Mouse (Mus musculus) gastrocnemius, postnatal 14 days (tissue): ENCODE results near the gene Klf4. TPM values are rescaled to one million over a fixed set of nuclear protein-coding genes. Genes with fewer than 3 reads are reported as not detected.

Experiments
- total RNA-seq, 2 experiments: library from RNA; stranded (reverse); gene quantifications; 2 replicates each; pipeline ENCODE4 v1.2.3; 2021

Klf4 gene
- total RNA-seq, 2 experiments from 2014 or later: 14.0 to 17.3 TPM

Other genes starting within 250 kb of the Klf4 start
- gene Rad23b, start 182.4 kb downstream of the Klf4 start, total RNA-seq: 100 to 1,000 TPM in 1 of 2 experiments, 10 to 100 TPM in 1; 97.2 to 114 TPM